Mouse (Mus musculus): ENCODE data around the gene Kiz. TPM values are rescaled to one million over a fixed set of nuclear protein-coding genes. Genes with fewer than 3 reads are reported as not detected.

Kiz gene
- polyA plus RNA-seq, 1 experiment from 2014 or later = 31.6 TPM

- ATAC-seq (ENCODE audit: insufficient read depth) = no peak
- Histone ChIP-seq H3K9ac (no peak overlapping the region), H3K4me1 (ENCODE audit: insufficient read depth) (no peaks in the 10 kb centered on the region), H3K36me3 (ENCODE audit: insufficient read depth) (no peaks in the 10 kb centered on the region), H3K4me2 (no peak overlapping the region), H3K27ac (ENCODE audit: low read depth) (no peak overlapping the region), H3K4me3 (ENCODE audit: low read depth, low read length) (no peak overlapping the region), H3K27me3 (ENCODE audit: insufficient read depth, low read length) (no peaks in the 10 kb centered on the region), H3K9me3 (ENCODE audit: low read depth, low read length) (no peaks in the 10 kb centered on the region)
- no peak for DNase-seq
- WGBS = 80% methylated on average over 2 of the region's 2 CpGs
- no peak for TF ChIP-seq CTCF (IDR thresholded peaks at IDR 0.05; ENCODE audit: low read depth)
Measured at GRCm38 (mm10) chr2:146982786-146983185, 127.1 kb downstream of the Kiz start.

GRCm38 (mm10) chr2:146984831-146985230, 129.2 kb downstream of the Kiz start:
- no peak overlapping the region for H3K4me2 ChIP-seq
- no peak for DNase-seq
- H3K9me3 ChIP-seq (ENCODE audit: low read depth, low read length) = no peaks in the 10 kb centered on the region
- no peaks in the 10 kb centered on the region for H3K27me3 ChIP-seq (ENCODE audit: insufficient read depth, low read length)
- H3K4me3 ChIP-seq (ENCODE audit: low read depth, low read length) = no peak overlapping the region
- no peak for ATAC-seq (ENCODE audit: insufficient read depth)
- no peak overlapping the region for H3K9ac ChIP-seq
- H3K36me3 ChIP-seq (ENCODE audit: insufficient read depth) = no peaks in the 10 kb centered on the region
- H3K4me1 ChIP-seq (ENCODE audit: insufficient read depth) = no peaks in the 10 kb centered on the region
- H3K27ac ChIP-seq (ENCODE audit: low read depth) = no peak overlapping the region
- TF ChIP-seq CTCF (IDR thresholded peaks at IDR 0.05; ENCODE audit: low read depth) = no peak
- WGBS = 87% methylated on average over 2 of the region's 2 CpGs

GRCm38 (mm10) chr2:146985807-146986206, 130.1 kb downstream of the Kiz start:
- H3K4me1 ChIP-seq (ENCODE audit: insufficient read depth) = no peaks in the 10 kb centered on the region
- WGBS = 64% methylated on average over 1 of the region's 1 CpGs
- TF ChIP-seq CTCF (IDR thresholded peaks at IDR 0.05; ENCODE audit: low read depth) = no peak
- H3K9me3 ChIP-seq (ENCODE audit: low read depth, low read length) = no peaks in the 10 kb centered on the region
- ATAC-seq (ENCODE audit: insufficient read depth) (no peak), DNase-seq (no peak)
- H3K27ac ChIP-seq (ENCODE audit: low read depth) = no peak overlapping the region
- H3K4me3 ChIP-seq (ENCODE audit: low read depth, low read length) = no peak overlapping the region
- no peaks in the 10 kb centered on the region for H3K36me3 ChIP-seq (ENCODE audit: insufficient read depth)
- no peak overlapping the region for H3K9ac ChIP-seq
- H3K4me2 ChIP-seq = no peak overlapping the region
- no peaks in the 10 kb centered on the region for H3K27me3 ChIP-seq (ENCODE audit: insufficient read depth, low read length)

GRCm38 (mm10) chr2:146986429-146986828, 130.8 kb downstream of the Kiz start:
- H3K4me3 ChIP-seq (ENCODE audit: low read depth, low read length) = no peak overlapping the region
- peak; percentile 20 for DNase-seq
- no peak overlapping the region for H3K4me2 ChIP-seq
- H3K27me3 ChIP-seq (ENCODE audit: insufficient read depth, low read length) = no peaks in the 10 kb centered on the region
- H3K4me1 ChIP-seq (ENCODE audit: insufficient read depth) = no peaks in the 10 kb centered on the region
- no peak overlapping the region for H3K27ac ChIP-seq (ENCODE audit: low read depth)
- no peak overlapping the region for H3K9ac ChIP-seq
- H3K36me3 ChIP-seq (ENCODE audit: insufficient read depth) = no peaks in the 10 kb centered on the region
- ATAC-seq (ENCODE audit: insufficient read depth) = no peak
- no peaks in the 10 kb centered on the region for H3K9me3 ChIP-seq (ENCODE audit: low read depth, low read length)
- no peak for TF ChIP-seq CTCF (IDR thresholded peaks at IDR 0.05; ENCODE audit: low read depth)

- H3K4me3 ChIP-seq (ENCODE audit: low read depth, low read length) = no peak overlapping the region
- ATAC-seq (ENCODE audit: insufficient read depth) = no peak
- H3K4me1 ChIP-seq (ENCODE audit: insufficient read depth) = peaks cover 4% of the 10 kb centered on the region; the same call in 1 of the 2 replicates
- no peak for DNase-seq
- H3K27ac ChIP-seq (ENCODE audit: low read depth) = no peak overlapping the region
- H3K27me3 ChIP-seq (ENCODE audit: insufficient read depth, low read length) = no peaks in the 10 kb centered on the region
- no peaks in the 10 kb centered on the region for H3K9me3 ChIP-seq (ENCODE audit: low read depth, low read length)
- no peaks in the 10 kb centered on the region for H3K36me3 ChIP-seq (ENCODE audit: insufficient read depth)
- no peak for TF ChIP-seq CTCF (IDR thresholded peaks at IDR 0.05; ENCODE audit: low read depth)
- 79% methylated on average over 2 of the region's 2 CpGs for WGBS
- H3K4me2 ChIP-seq = no peak overlapping the region
- no peak overlapping the region for H3K9ac ChIP-seq
Measured at GRCm38 (mm10) chr2:147007265-147007664, 151.6 kb downstream of the Kiz start.

- Histone ChIP-seq H3K9me3 (ENCODE audit: low read depth, low read length) (no peaks in the 10 kb centered on the region), H3K4me1 (ENCODE audit: insufficient read depth) (peaks cover 4% of the 10 kb centered on the region; the same call in 1 of the 2 replicates), H3K9ac (no peak overlapping the region), H3K36me3 (ENCODE audit: insufficient read depth) (no peaks in the 10 kb centered on the region), H3K4me3 (ENCODE audit: low read depth, low read length) (no peak overlapping the region), H3K27ac (ENCODE audit: low read depth) (no peak overlapping the region), H3K4me2 (no peak overlapping the region), H3K27me3 (ENCODE audit: insufficient read depth, low read length) (no peaks in the 10 kb centered on the region)
- ATAC-seq (ENCODE audit: insufficient read depth) = no peak
- DNase-seq = no peak
- no peak for TF ChIP-seq CTCF (IDR thresholded peaks at IDR 0.05; ENCODE audit: low read depth)
Measured at GRCm38 (mm10) chr2:147009084-147009483, 153.4 kb downstream of the Kiz start.

GRCm38 (mm10) chr2:147010141-147010540, 154.5 kb downstream of the Kiz start:
- peaks cover 4% of the 10 kb centered on the region; the same call in 1 of the 2 replicates for H3K4me1 ChIP-seq (ENCODE audit: insufficient read depth)
- no peaks in the 10 kb centered on the region for H3K36me3 ChIP-seq (ENCODE audit: insufficient read depth)
- H3K27ac ChIP-seq (ENCODE audit: low read depth) = no peak overlapping the region
- no peaks in the 10 kb centered on the region for H3K9me3 ChIP-seq (ENCODE audit: low read depth, low read length)
- no peak for TF ChIP-seq CTCF (IDR thresholded peaks at IDR 0.05; ENCODE audit: low read depth)
- WGBS = 85% methylated on average over 4 of the region's 4 CpGs
- no peak overlapping the region for H3K9ac ChIP-seq
- no peak overlapping the region for H3K4me2 ChIP-seq
- DNase-seq (no peak), ATAC-seq (ENCODE audit: insufficient read depth) (no peak)
- no peak overlapping the region for H3K4me3 ChIP-seq (ENCODE audit: low read depth, low read length)
- H3K27me3 ChIP-seq (ENCODE audit: insufficient read depth, low read length) = no peaks in the 10 kb centered on the region

GRCm38 (mm10) chr2:147010952-147011351, 155.3 kb downstream of the Kiz start:
- H3K4me2 ChIP-seq = no peak overlapping the region

More at GRCm38 (mm10) chr2:147010952-147011351, 155.3 kb downstream of the Kiz start:
- H3K9me3 ChIP-seq (ENCODE audit: low read depth, low read length) = no peaks in the 10 kb centered on the region
- peaks cover 4% of the 10 kb centered on the region; the same call in 1 of the 2 replicates for H3K4me1 ChIP-seq (ENCODE audit: insufficient read depth)
- TF ChIP-seq CTCF (IDR thresholded peaks at IDR 0.05; ENCODE audit: low read depth) = no peak
- no peaks in the 10 kb centered on the region for H3K27me3 ChIP-seq (ENCODE audit: insufficient read depth, low read length)
- no peak overlapping the region for H3K9ac ChIP-seq
- DNase-seq (no peak), ATAC-seq (ENCODE audit: insufficient read depth) (no peak)
- 93% methylated on average over 9 of the region's 9 CpGs for WGBS
- H3K27ac ChIP-seq (ENCODE audit: low read depth) = no peak overlapping the region
- no peak overlapping the region for H3K4me3 ChIP-seq (ENCODE audit: low read depth, low read length)
- no peaks in the 10 kb centered on the region for H3K36me3 ChIP-seq (ENCODE audit: insufficient read depth)
